In the genomic region with DNA sequence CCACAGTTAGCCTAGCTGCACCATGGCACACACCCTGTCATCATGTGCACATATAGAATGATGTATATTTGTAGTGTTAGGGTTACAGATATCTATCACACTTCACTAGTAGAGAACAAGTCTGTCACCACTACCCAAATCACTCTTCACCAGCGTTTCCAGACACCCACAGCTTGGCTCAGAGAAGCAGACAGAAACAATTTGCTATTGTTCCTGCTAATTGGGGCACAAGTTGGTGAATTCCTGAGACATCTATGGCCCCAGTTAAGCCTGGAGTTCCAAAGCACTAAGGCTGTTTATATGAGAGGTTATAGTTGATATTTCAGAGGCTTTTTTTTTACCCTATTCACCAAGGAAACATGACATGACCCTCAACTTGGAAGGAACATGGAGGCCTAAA, we compare ENCODE assay signal across 38 mouse cellular contexts. TPM values are rescaled to one million over a fixed set of nuclear protein-coding genes. Genes with fewer than 3 reads are reported as not detected.
"Had no signal": no experiment of that assay in that cellular context is flagged by ENCODE, and none has a peak within 500 bp of the region (broad histone marks: within the 10 kb centered on the region; RNA-seq: fewer than 3 reads in every experiment).

No protein-coding gene starts in this region.

- H3K36me3 ChIP-seq: heart, embryonic 12.5 days; heart, embryonic 15.5 days; intestine, embryonic 15.5 days had no signal

- H3K9ac ChIP-seq: heart, embryonic 12.5 days; heart, embryonic 13.5 days; heart, embryonic 15.5 days; hindbrain, embryonic 12.5 days; hindbrain, embryonic 13.5 days; hindbrain, embryonic 14.5 days; hindbrain, embryonic 15.5 days; intestine, embryonic 15.5 days; kidney, embryonic 15.5 days had no signal

- H3K27ac ChIP-seq: heart, embryonic 10.5 days; heart, embryonic 13.5 days; heart, embryonic 15.5 days; hindbrain, embryonic 10.5 days; hindbrain, embryonic 12.5 days; hindbrain, embryonic 13.5 days; hindbrain, embryonic 14.5 days; hindbrain, embryonic 15.5 days; hindbrain, postnatal 0 days; intestine, embryonic 15.5 days; kidney, embryonic 15.5 days; kidney, postnatal 0 days; layer of hippocampus, adult 2 months had no signal

- H3K9me3 ChIP-seq: heart, embryonic 10.5 days; heart, embryonic 12.5 days; heart, embryonic 13.5 days; heart, embryonic 15.5 days; hindbrain, embryonic 10.5 days; hindbrain, embryonic 12.5 days; hindbrain, embryonic 13.5 days; hindbrain, embryonic 15.5 days; intestine, embryonic 15.5 days; kidney, embryonic 15.5 days had no signal

- H3K4me3 ChIP-seq: heart, embryonic 10.5 days; heart, embryonic 12.5 days; heart, embryonic 13.5 days; heart, embryonic 15.5 days; hindbrain, embryonic 10.5 days; hindbrain, embryonic 12.5 days; hindbrain, embryonic 13.5 days; hindbrain, embryonic 15.5 days; intestine, embryonic 15.5 days; kidney, embryonic 15.5 days; layer of hippocampus, adult 2 months had no signal

- H3K4me1 ChIP-seq: hindbrain, embryonic 10.5 days; hindbrain, embryonic 12.5 days; hindbrain, embryonic 13.5 days; hindbrain, embryonic 15.5 days had no signal

- H3K27me3 ChIP-seq: heart, embryonic 12.5 days; heart, embryonic 13.5 days; heart, embryonic 15.5 days; hindbrain, embryonic 12.5 days; hindbrain, embryonic 13.5 days; hindbrain, embryonic 15.5 days; intestine, embryonic 15.5 days; kidney, embryonic 15.5 days had no signal

- ATAC-seq: hindbrain, embryonic 16.5 days; hindbrain, postnatal 0 days; inflammation-experienced regulatory T-cells, adult 6 months; intestine, embryonic 15.5 days; intestine, embryonic 16.5 days; intestine, postnatal 0 days had no signal

- DNase-seq: heart, postnatal 10 days; heart, postnatal 14 days; heart, postnatal 36 days; heart, postnatal 4 days; kidney, adult 11 months; kidney, adult 18-20 months; kidney, adult 2 months; kidney, adult 8-10 months; kidney, adult 9 months; kidney, postnatal 10 days; kidney, postnatal 14 days; kidney, postnatal 25 days; kidney, postnatal 36 days; kidney, postnatal 4 days; layer of hippocampus, adult 9-11 months; layer of hippocampus, postnatal 36 days had no signal

- H3K4me2 ChIP-seq: heart, embryonic 11.5 days; heart, embryonic 12.5 days; heart, embryonic 13.5 days; heart, embryonic 15.5 days; hindbrain, embryonic 12.5 days; hindbrain, embryonic 13.5 days; hindbrain, embryonic 14.5 days; hindbrain, embryonic 15.5 days; intestine, embryonic 15.5 days; kidney, embryonic 15.5 days had no signal

RNA-seq across cellular contexts. Expression of a gene that starts 17.0 kb away (rescaled TPM):
- total RNA-seq: heart, adult 8-10 months; heart, postnatal 10 days; heart, postnatal 14 days; heart, postnatal 25 days; heart, postnatal 36 days had no signal
- polyA plus RNA-seq: heart, embryonic 10.5 days; heart, embryonic 13.5 days; large intestine, adult 2 months had no signal
